Mouse (Mus musculus): ENCODE measurements around the gene Acvrl1.

The Acvrl1 gene

GRCm38 (mm10) chr15:101192260-101192640, 63.9 kb downstream of the Acvrl1 start:
- no peak for DNase-seq (ENCODE audit: low spot score)

DNA sequence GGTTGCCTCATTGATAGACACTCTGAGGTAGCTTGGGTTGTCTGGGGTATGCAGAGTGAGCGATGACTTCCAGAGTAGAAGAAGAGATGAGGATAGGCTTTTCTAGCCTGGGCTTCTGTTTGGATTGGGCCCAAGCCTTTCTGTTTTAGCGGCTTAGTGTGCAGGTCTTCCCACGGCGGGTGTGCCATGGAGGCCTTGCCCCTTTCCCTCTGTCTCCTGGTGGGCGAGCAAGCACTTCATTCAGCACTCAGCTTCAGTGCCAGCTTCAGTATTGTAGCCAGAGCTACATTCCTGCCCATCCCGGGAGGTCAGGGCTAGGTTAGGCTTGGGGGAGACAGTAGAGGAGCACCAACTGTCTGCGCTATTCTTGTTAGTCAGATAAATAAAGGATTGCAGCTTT, 64.3 kb downstream of the Acvrl1 start:
- DNase-seq (ENCODE audit: low spot score), result no peak

GRCm38 (mm10) chr15:101193971-101194370, 65.6 kb downstream of the Acvrl1 start:
- DNase-seq (ENCODE audit: low spot score), result no peak
